Mouse (Mus musculus): Measurements from ENCODE around the gene Klrg1. TPM values are rescaled to one million over a fixed set of nuclear protein-coding genes. Genes with fewer than 3 reads are reported as not detected.

The Klrg1 gene
- total and polyA plus RNA-seq, 3 experiments: 0.28 to 1.0 TPM; not detected in 1

DNA sequence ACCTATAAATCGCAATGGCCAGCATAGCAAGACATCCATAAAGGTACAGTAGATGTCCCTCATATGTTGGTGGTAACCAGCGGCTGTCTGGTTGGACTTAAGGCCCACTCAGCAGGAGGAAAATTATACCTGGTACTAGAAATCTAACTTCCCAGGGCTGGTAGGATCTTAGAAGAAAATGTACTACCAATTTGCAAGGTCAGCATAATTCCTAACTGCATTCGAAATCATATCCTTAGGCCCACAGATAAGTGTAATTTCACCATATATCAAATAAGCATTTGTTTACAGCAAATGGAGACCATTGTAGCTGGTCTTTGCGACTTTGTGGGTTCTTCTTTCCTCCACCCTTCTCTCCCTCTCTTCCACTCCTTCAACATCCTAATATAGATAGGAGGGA lies 24.0 kb upstream of the Klrg1 start:
- Histone ChIP-seq H3K9ac (ENCODE audit: control insufficient read depth, low read depth, low read length, poor library complexity, severe bottlenecking) (no peak overlapping the region), H3K27ac (ENCODE audit: control insufficient read depth, low read depth, low read length) (no peak overlapping the region), H3K9me3 (replicated peaks; ENCODE audit: insufficient read depth, low read length) (no peaks in the 10 kb centered on the region), H3K36me3 (ENCODE audit: control insufficient read depth in 1 of 2, insufficient read depth in 2 of 2, low read length in 2 of 2) (peaks cover 0 to 16% of the 10 kb centered on the region in 2 experiments; a peak in 3 of 4 replicates), H3K4me1 (ENCODE audit: control insufficient read depth in 1 of 2, insufficient read depth in 2 of 2, low read length in 2 of 2) (peaks cover 4 to 13% of the 10 kb centered on the region in 2 experiments; a peak in 2 of 4 replicates), H3K4me3 (ENCODE audit: control insufficient read depth in 1 of 2, insufficient read depth in 1 of 2, low read depth in 2 of 2, low read length in 2 of 2) (no peak overlapping the region), H3K79me2 (ENCODE audit: control insufficient read depth, insufficient read depth, low read length, poor library complexity) (peaks cover 27% of the 10 kb centered on the region), H3K27me3 (ENCODE audit: control insufficient read depth in 1 of 2, insufficient read depth in 2 of 2, low read length in 2 of 2) (no peaks in the 10 kb centered on the region)
- no peak for DNase-seq (ENCODE audit: low read depth, low spot score)
- no peak for TF ChIP-seq SIN3A (IDR thresholded peaks at IDR 0.05; ENCODE audit: low read length)
- no peak for TF ChIP-seq POLR2AphosphoS2 (IDR thresholded peaks at IDR 0.05; ENCODE audit: low read length)
- peak; percentile 89 for TF ChIP-seq MAFK (IDR thresholded peaks at IDR 0.05; ENCODE audit: borderline replicate concordance, low read depth, low read length)

DNA sequence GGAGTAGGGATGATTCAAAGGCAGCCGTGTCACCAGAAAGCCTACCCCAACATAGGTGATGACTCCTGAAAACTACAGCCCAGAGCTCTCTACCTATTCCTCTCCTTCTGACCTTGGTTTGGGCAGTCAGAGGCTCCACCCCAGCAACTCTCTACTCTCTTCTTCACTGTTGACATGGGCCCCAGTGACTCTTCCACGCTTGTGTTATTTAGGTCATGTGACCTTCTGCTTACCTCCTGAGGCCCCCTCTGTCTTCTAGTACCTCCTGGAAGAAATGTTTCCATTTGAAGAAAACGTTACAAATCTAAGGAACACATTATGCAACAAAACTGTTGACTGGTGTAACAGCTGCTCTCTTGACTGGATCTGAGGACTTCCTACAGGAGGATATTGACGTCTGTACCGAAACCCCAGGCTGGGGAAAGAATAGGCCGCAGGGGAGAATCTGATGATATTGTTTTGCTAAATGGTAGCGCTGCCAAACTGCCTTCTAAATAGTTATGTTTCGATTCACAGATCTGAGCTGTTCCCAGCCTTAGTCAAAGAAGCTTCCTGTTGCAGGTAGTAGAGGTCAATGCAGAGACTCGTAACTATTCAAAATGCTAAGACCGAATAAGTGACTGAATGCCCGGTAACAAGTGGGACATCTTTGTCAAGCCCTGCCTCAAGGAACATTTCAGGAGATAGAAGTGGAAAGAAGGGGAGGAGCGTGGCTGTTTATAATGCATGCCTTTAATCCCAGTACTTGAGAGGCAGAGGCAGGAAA lies 22.3 kb upstream of the Klrg1 start:
- H3K4me1 ChIP-seq (ENCODE audit: control insufficient read depth in 1 of 2, insufficient read depth in 2 of 2, low read length in 2 of 2): peaks cover 0 to 11% of the 10 kb centered on the region in 2 experiments; a peak in 3 of 4 replicates
- peaks cover 12% of the 10 kb centered on the region for H3K79me2 ChIP-seq (ENCODE audit: control insufficient read depth, insufficient read depth, low read length, poor library complexity)
- H3K27me3 ChIP-seq (ENCODE audit: control insufficient read depth in 1 of 2, insufficient read depth in 2 of 2, low read length in 2 of 2): no peaks in the 10 kb centered on the region
- peak; percentile 53; the same call in 1 of the 2 replicates for TF ChIP-seq USF1 (IDR thresholded peaks at IDR 0.05; ENCODE audit: low read depth, low read length)
- TF ChIP-seq TAL1 (IDR thresholded peaks at IDR 0.05; ENCODE audit: low read length): no peak
- H3K9ac ChIP-seq (ENCODE audit: control insufficient read depth, low read depth, low read length, poor library complexity, severe bottlenecking): no peak overlapping the region
- H3K4me3 ChIP-seq (ENCODE audit: control insufficient read depth in 1 of 2, insufficient read depth in 1 of 2, low read depth in 2 of 2, low read length in 2 of 2): no peak overlapping the region
- no peak overlapping the region for H3K27ac ChIP-seq (ENCODE audit: control insufficient read depth, low read depth, low read length)
- no peak for DNase-seq (ENCODE audit: low read depth, low spot score)
- H3K9me3 ChIP-seq (replicated peaks; ENCODE audit: insufficient read depth, low read length): no peaks in the 10 kb centered on the region
- peaks cover 0 to 4% of the 10 kb centered on the region in 2 experiments; a peak in 3 of 4 replicates for H3K36me3 ChIP-seq (ENCODE audit: control insufficient read depth in 1 of 2, insufficient read depth in 2 of 2, low read length in 2 of 2)

DNA sequence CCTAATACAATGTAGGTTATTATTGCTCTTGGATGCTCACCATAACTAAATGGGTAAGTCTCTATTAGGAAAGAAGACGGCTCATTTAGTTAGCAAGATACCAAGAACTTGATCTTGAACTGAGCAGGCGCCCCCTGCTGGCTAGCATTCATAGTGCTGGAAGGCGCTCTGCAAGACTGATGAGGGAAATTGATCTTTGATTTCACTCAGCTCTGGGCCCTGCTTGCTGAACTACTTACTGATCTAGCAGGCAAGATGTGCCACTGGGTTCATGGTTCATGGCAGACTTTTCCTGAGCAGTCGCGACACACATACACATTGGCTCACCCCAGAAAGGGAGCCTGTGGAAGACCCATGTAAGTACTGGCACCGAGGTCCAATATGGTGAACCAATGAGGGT lies 21.7 kb upstream of the Klrg1 start:
- Histone ChIP-seq H3K9ac (ENCODE audit: control insufficient read depth, low read depth, low read length, poor library complexity, severe bottlenecking) (peak overlapping the region; percentile 13; the same call in 1 of the 2 replicates), H3K4me1 (ENCODE audit: control insufficient read depth in 1 of 2, insufficient read depth in 2 of 2, low read length in 2 of 2) (peaks cover 2 to 14% of the 10 kb centered on the region in 2 experiments; a peak in 3 of 4 replicates), H3K27me3 (ENCODE audit: control insufficient read depth in 1 of 2, insufficient read depth in 2 of 2, low read length in 2 of 2) (no peaks in the 10 kb centered on the region), H3K79me2 (ENCODE audit: control insufficient read depth, insufficient read depth, low read length, poor library complexity) (peaks cover 5% of the 10 kb centered on the region), H3K27ac (ENCODE audit: control insufficient read depth, low read depth, low read length) (no peak overlapping the region), H3K36me3 (ENCODE audit: control insufficient read depth in 1 of 2, insufficient read depth in 2 of 2, low read length in 2 of 2) (peaks cover 0 to 7% of the 10 kb centered on the region in 2 experiments; a peak in 2 of 4 replicates), H3K9me3 (replicated peaks; ENCODE audit: insufficient read depth, low read length) (no peaks in the 10 kb centered on the region), H3K4me3 (ENCODE audit: control insufficient read depth in 1 of 2, insufficient read depth in 1 of 2, low read depth in 2 of 2, low read length in 2 of 2) (no peak overlapping the region)
- peak; percentile 88 for DNase-seq (ENCODE audit: low read depth, low spot score)
- TF ChIP-seq RAD21 (IDR thresholded peaks at IDR 0.05; ENCODE audit: low read depth, low read length): peak; percentile 77
- no peak for TF ChIP-seq NRF1 (IDR thresholded peaks at IDR 0.05; ENCODE audit: insufficient read depth, low read depth, low read length, poor library complexity, severe bottlenecking)
- peak; percentile 4; the same call in 1 of the 2 replicates for TF ChIP-seq SIN3A (IDR thresholded peaks at IDR 0.05; ENCODE audit: low read length)
- no peak for TF ChIP-seq BHLHE40 (IDR thresholded peaks at IDR 0.05; ENCODE audit: borderline replicate concordance, low read depth, low read length)
- TF ChIP-seq GATA1 (IDR thresholded peaks at IDR 0.05; ENCODE audit: low read depth, low read length): no peak
- TF ChIP-seq GABPA (IDR thresholded peaks at IDR 0.05; ENCODE audit: low read depth, low read length): no peak
- TF ChIP-seq ELF1 (IDR thresholded peaks at IDR 0.05; ENCODE audit: low read depth, low read length): no peak
- TF ChIP-seq POLR2AphosphoS2 (IDR thresholded peaks at IDR 0.05; ENCODE audit: low read length): peak; percentile 75; the same call in 1 of the 2 replicates
- TF ChIP-seq POLR2AphosphoS5 (IDR thresholded peaks at IDR 0.05; ENCODE audit: borderline replicate concordance, low read depth, low read length): no peak
- no peak for TF ChIP-seq USF2 (IDR thresholded peaks at IDR 0.05; ENCODE audit: borderline replicate concordance in 1 of 2, insufficient read depth in 1 of 2, low read depth in 1 of 2, low read length in 2 of 2)
- no peak for TF ChIP-seq KAT2A (conservative IDR thresholded peaks at IDR 0.05; ENCODE audit: low read depth, low read length)
- TF ChIP-seq MAX (IDR thresholded peaks at IDR 0.05; ENCODE audit: low read length): no peak
- TF ChIP-seq MAZ (IDR thresholded peaks at IDR 0.05; ENCODE audit: low read depth, low read length): no peak
- peak; percentile 92 for TF ChIP-seq ZC3H11A (IDR thresholded peaks at IDR 0.05; ENCODE audit: low read depth, low read length)
- no peak for TF ChIP-seq EP300 (IDR thresholded peaks at IDR 0.05; ENCODE audit: low read depth in 1 of 2, low read length in 2 of 2)
- no peak for TF ChIP-seq HCFC1 (IDR thresholded peaks at IDR 0.05; ENCODE audit: low read depth, low read length)
- no peak for TF ChIP-seq MEF2A (IDR thresholded peaks at IDR 0.05; ENCODE audit: extremely low read depth, insufficient replicate concordance, low read depth, low read length, poor library complexity, severe bottlenecking)
- TF ChIP-seq E2F4 (IDR thresholded peaks at IDR 0.05; ENCODE audit: borderline replicate concordance, low read depth, low read length): no peak
- no peak for TF ChIP-seq USF1 (IDR thresholded peaks at IDR 0.05; ENCODE audit: low read depth, low read length)
- TF ChIP-seq TAL1 (IDR thresholded peaks at IDR 0.05; ENCODE audit: low read length): no peak
- TF ChIP-seq TBP (IDR thresholded peaks at IDR 0.05; ENCODE audit: low read depth, low read length): peak; percentile 94
